Mouse (Mus musculus): ENCODE results near the gene Krtcap3.

- no peak for TF ChIP-seq CTCF (IDR thresholded peaks at IDR 0.05; ENCODE audit: low read depth, low read length)
- no peak for TF ChIP-seq POLR2A (IDR thresholded peaks at IDR 0.05; ENCODE audit: borderline replicate concordance, low read depth, low read length)
Observed at GRCm38 (mm10) chr5:31241522-31242034, 9.9 kb upstream of the Krtcap3 start.
